Mouse (Mus musculus) frontal cortex, adult 2 months (tissue): ENCODE data around the gene Dtnb. TPM values are rescaled to one million over a fixed set of nuclear protein-coding genes. Genes with fewer than 3 reads are reported as not detected.

ENCODE experiments used
- DNase-seq, 2 experiments: peaks; one replicate each; pipeline ENCODE4 v3.0.0; 2022; ENCODE audit warnings: low spot score in 1 of 2; ENCODE audit errors: extremely low spot score in 1 of 2
- polyA plus RNA-seq: library from polyadenylated mRNA; depleted of rRNA; stranded (reverse); fragments of >200 nt; gene quantifications from 2 replicates; pipeline ENCODE4 v1.2.3, GENCODE M21; 2012; rRNA removed

The Dtnb gene
- polyA plus RNA-seq, 1 experiment, result 137 TPM

- DNase-seq, result no peak
Observed at GRCm38 (mm10) chr12:3827771-3828170, 255.6 kb downstream of the Dtnb start.

Other genes with a start within 250 kb of the Dtnb start
- 112 and 120 TPM in 2 replicates for gene Kif3c, start 207.2 kb upstream of the Dtnb start, polyA plus RNA-seq
- gene Asxl2, start 145.5 kb upstream of the Dtnb start, polyA plus RNA-seq, result 10.3 and 12.0 TPM in 2 replicates
- gene Dnmt3a, start 233.6 kb downstream of the Dtnb start, polyA plus RNA-seq, result 42.5 and 44.7 TPM in 2 replicates